Mouse (Mus musculus): ENCODE data around the gene Tff3.
A peak's percentile ranks its signal among the peaks of the same experiment; 100 is the strongest.

Tff3 gene

GRCm38 (mm10) chr17:31129452-31129851 is at the start of gene Tff3:
Gene Tff3, minus strand, starts transcription at chr17:31129646.
- no peak for DNase-seq

DNA sequence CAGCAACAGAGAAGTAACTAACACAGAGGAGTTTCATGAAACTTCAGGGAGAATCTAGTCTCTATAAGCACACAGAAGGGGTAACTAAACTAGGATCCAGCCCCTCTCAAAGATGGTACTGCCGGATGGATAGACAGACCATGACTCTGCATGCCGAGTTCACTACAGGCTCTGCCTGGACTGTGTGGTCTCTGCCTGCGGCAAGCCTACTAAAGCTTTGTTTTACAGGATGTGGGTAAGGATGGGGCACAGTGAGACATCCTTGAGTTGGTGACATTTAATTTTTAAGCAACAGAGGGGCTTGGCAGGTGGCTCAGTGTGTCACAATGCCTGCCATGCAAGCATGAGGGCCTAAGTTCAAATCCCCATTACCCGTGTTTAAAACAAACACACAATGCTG is 46.9 kb upstream of the Tff3 start:
- DNase-seq: no peak

DNA sequence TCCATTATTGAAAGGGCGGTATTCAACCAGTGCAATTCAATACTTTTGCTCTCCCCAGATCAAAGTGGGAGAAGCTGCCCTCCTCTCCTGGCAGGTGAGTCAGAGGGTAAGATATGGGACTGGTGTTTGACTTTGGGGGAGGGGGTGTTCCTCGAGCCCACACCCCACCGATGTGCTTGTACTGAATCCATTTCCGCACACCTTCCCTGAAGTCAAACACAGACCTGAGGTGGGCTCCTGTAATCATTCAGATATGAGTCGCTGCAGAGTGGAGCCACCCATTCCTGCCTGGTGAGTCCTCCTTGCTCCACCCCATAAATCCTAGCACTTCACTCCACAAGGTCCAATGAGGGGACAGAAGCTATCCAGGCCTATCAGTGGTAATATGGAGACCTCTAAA is 40.4 kb upstream of the Tff3 start:
- DNase-seq: no peak

GRCm38 (mm10) chr17:31165127-31165526 is 35.7 kb upstream of the Tff3 start, which contains the start of gene Tff1:
Gene Tff1, minus strand, starts transcription at chr17:31165277.
- no peak for DNase-seq

GRCm38 (mm10) chr17:31163821-31164220 is 34.4 kb upstream of the Tff3 start:
- no peak for DNase-seq

- no peak for DNase-seq
Observed at GRCm38 (mm10) chr17:31162607-31163006, 33.2 kb upstream of the Tff3 start.

GRCm38 (mm10) chr17:31160291-31160690 is 30.8 kb upstream of the Tff3 start:
- no peak for DNase-seq

- DNase-seq: no peak
Observed at GRCm38 (mm10) chr17:31157921-31158320, 28.5 kb upstream of the Tff3 start.

GRCm38 (mm10) chr17:31153785-31154184 is 24.3 kb upstream of the Tff3 start:
- DNase-seq: no peak

DNA sequence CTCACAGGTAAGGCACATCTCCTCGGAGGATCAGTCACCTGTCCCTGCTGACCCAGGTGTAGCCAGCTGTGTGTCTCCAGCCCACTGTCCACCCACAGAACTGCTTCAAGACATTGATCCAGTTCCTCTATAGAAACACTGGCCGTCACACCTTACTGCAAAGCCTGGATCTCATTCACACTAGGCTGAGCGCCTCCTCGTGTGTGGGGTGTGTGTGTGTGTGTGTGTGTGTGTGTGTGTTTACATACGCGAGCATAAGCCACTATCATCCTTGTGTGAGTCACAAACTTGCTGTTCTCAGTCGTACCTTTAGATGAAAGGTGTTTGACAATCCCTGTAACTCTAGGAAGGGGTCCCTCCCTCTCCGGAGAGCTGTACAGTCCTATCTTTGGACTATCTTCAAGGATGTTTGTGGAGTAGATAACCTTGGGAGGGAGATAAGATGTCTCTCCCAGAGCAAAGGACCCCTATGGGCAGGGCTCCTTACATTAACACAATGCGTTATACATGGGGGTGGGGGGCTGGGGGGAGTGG is 23.6 kb upstream of the Tff3 start:
- no peak for DNase-seq

DNA sequence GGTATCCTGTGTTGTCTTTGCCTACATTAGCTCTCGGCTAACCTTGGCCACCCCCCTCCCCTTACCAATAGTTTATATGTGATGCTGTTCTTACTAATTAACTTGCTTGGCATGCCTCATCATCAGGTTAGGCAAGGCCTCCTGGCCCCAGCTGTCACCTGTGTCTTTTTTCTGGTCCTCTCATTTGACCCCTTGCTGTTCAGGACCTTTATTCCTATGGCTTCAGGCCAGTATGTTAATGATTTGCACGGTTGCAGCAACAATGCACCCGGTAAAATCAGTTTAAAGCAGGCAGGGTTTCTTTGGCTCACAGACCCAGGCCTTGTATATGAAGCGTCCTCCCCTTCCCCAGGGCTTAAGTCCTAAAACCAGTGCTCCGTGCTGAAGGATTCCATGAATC is 23.1 kb upstream of the Tff3 start:
- DNase-seq: no peak

DNA sequence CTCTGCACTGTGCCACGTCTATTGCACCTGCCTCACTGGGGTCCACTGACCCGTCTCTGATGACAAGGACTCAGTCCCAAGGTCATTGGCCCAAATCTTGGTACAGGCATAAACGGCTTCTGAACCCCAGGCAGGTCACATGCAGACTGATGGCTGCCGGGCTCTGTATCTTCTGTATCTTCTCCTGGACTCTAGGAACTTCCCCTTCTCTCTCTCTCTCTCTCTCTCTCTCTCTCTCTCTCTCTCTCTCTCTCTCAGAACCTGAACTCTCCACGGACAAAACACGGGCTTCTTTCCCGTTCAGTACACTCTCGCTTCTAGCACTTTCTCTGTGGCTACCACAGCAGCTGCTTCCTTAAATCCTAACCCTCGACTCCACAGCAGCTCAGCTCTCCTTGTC is 16.6 kb upstream of the Tff3 start:
- DNase-seq: no peak

DNA sequence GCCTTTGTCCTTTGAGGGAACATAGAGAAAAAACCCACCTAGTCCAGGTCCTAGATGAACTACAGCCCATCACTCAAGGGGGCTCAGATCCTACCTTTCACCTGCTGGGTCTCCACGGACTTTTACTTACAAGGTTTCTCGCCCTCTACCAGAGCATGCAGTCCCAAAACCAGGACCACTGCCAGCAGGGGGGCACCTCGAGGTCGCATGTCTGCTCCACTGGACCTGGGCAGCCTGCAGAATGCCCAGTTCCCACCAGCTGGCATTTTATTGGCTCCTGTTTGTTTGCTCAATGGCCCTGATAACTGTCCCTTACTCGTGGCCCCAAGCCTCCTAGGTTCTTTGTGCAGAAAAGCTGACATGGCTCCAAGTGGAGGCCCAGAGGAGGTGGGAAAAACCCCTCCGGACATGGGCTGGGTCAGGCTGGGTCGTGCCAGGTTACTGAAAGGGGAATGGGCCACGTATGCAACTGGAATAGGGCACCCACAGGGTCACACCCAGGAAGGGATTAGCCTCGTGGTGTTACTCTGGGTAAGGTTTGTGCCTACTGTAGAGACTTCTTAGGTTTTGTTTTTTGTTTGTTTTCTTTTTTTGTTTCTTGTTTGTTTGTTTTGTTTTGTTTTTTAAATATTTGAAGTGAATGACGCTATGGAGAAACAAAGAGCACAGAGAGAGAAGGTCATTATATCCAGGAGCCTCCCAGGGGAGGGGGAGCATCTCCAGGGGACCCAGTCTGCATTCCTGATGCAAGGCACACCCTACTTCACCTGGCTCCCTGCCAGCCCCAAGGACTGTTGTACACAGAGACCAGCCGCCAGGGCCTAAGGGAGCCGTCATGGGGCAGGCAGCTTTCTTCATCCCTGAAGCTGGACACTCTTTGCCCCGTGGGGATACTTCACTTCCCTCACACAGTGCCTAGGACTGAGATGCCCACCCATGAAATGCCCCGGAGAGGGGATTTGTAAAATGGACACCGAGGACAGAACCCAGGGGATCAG is 14.9 kb upstream of the Tff3 start, which contains the start of gene Tff2:
TSS of gene Tff2 (minus strand) at position 243 of the 998 bp plus-strand sequence.
- peak in 1 of 2 experiments; percentile 35 for DNase-seq

DNA sequence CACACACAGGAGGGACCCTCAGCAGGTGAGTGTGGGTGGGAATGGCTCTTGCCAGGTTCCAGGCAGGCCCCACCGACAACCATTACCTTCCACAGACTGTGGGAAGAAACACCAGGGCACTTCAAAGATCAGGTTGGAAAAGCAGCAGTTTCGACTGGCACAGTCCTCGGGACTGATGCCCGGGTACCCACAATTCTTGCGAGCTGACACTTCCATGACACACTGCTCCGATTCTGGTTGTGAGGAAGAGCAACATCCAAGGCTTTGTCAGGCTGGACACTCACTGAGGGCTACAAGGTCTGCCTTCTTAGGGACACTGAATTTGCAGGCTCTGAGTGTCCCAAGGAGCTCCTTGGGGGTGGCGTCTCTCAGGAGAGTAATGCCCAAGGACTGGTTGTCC is 12.7 kb upstream of the Tff3 start:
- no peak for DNase-seq

GRCm38 (mm10) chr17:31138398-31138797 is 9.0 kb upstream of the Tff3 start:
- peak; percentile 87 to 94 for DNase-seq

GRCm38 (mm10) chr17:31136821-31137220 is 7.4 kb upstream of the Tff3 start:
- no peak for DNase-seq

DNA sequence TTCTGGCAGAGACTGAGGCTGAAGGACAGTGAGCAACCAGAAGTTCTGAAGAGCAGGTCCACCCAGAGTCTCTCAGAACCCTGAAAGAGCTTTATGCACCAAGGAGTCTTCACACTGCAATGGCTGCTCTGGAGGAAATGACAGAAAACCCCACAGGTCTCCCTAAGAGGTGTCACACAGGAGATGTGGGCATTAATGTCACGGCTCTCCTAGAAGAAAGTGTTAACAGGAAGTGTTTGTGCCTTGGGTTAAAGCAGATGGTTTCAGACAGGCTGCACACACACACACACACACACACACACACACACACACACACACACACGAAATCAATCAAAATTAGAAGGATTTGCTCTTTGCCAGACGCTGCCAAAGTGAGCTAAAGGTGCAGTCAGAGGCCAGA is 6.8 kb upstream of the Tff3 start:
- DNase-seq: no peak

DNA sequence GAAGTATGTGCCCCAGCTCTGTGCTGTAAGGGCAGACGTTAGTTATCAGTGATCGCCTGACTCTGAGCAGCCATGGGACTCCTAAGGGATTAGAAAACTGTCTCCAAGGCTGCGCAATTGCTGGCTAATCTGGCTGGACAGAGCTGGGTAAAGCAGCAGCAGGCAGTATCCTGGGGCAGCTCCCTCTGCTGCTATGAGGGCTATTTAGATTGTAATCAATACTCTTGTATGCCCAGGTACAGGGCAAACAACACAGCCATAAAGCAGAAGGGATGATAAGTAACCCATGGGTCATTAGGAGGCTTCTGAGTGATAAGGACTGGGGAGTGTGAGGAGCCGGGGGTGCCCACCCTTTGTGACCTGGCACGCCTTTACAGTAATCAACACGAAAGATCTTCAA is 5.5 kb upstream of the Tff3 start:
- DNase-seq: no peak

DNA sequence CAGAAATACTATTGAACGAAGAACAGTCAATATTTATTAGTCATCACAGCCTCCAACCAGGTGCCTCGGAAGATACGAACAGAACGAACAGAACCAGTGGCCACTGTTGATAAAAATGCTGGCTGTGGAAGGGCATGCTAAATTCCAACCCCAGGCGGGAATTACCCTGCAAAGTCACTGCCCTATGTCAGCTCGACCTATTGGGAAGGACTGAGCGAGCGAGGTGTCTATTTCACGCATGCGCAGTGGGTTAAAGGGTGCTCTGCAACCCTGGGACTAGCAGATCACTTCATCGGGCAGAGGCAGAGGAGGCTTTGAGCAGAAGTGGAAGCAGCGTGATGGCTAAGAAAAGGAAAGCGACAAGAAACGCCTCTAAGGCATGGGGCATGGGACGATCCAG is 4.3 kb upstream of the Tff3 start:
- DNase-seq: no peak

DNA sequence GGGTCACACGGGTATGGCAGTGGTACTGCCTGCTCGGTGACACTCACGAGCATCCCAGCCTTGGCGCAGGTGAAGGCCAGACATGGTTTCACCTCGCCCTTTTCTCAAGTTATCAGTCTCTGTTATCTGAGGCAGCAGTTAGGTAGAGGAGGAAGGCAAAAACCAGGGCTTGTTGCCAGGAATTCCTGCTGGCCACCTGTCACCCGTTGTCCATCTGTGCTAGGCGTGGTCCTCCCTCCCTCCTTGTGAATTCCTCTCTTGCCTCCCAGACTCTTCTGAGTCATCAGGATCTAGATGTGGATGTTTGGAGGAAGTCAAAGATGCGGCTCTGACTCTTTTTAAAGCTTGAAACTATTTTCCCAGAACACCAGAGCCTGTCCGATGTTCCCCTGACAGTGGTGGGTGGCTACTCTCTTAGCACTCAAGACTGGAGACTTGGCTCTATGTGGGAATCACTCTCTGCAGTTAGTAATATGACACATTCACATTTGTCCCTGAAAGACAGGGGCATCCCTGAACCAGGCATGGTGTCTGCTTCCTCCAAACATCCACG is 1.9 kb upstream of the Tff3 start:
- peak; percentile 90 to 92 for DNase-seq

DNA sequence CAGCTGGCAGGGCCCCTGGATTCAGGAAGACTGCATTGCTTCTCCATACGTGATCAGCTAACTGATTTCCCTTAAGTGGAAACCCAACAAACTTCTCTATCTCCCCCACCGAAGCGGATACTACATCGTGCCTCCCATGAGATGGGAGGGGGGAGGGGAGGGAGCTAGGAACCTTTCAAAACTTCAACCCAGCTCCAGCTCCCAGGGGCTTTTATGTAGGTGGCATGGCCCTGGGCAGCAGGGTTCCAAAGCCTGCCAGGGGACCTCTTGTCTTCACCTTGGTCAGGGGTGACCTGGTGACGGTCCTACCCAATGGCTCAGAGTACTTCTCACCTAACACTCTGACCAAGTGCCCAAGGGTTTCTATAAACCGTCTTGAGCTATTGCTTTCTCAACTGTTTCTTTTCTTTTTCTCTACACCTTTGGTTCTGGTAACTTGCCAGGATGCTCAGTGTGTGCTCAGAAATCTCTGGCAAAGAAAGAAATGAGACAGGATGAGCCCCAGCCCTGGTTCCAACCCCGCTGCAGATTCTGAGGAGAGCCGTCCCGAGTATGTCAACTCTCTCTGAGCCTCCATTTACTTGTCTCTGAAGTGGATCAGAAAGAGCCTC is 633 bp downstream of the Tff3 start:
- DNase-seq: peak; percentile 64 to 69

DNA sequence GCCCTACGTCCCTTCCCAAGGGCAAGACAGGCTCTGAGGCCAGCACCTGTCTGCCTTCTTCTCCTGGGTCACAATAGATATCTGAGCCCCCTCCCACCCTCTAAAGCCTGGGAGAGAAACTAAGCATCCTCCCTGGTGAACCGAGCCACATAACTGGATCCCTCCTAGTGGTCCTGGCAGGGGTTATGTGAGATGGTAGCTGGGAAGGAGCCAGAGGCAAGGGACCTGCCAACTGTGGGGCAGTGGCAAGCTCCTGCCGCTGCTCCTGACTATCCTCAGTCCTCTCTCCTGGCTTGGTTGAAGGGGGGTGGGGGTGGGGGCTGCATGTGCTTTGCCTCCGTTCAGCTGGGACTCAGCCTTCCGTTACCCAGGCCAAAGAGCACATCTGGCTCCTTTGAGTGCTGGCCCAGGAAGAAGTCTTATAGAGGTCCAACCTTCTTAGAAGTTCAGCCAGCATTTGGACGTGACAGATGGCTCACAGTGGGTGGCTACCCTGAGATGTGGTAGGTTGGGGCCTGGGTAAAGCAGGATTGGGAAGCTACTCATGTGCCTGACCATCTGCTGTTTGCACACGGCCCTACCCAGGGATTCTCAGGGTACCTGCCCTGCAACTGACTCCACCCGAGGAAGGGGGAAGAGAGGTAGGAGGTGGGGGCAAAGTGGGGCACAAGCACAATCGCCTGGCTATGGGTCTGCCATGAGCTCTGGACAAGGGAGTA is 3.7 kb downstream of the Tff3 start:
- DNase-seq: peak; percentile 98

- peak; percentile 90 to 95 for DNase-seq
Observed at GRCm38 (mm10) chr17:31121975-31122374, 7.5 kb downstream of the Tff3 start.
